Mouse (Mus musculus): ENCODE results near the gene Fam198b.
"Not testable (repeated sequence)": the region's sequence is repeated elsewhere in the genome, so short reads cannot be mapped to it uniquely, and the experiment has no call there.

Gene Fam198b

GRCm38 (mm10) chr3:79925950-79926697 lies 41.8 kb downstream of the Fam198b start:
- DNase-seq (ENCODE audit: low spot score) = no peak

GRCm38 (mm10) chr3:79927050-79927449 lies 42.7 kb downstream of the Fam198b start:
- peak; percentile 33 for DNase-seq (ENCODE audit: low spot score)

GRCm38 (mm10) chr3:79928409-79928808 lies 44.1 kb downstream of the Fam198b start:
- DNase-seq (ENCODE audit: low spot score) = no peak

- DNase-seq (ENCODE audit: low spot score) = peak; percentile 48
Measured at GRCm38 (mm10) chr3:79930141-79930744, 45.9 kb downstream of the Fam198b start.

- DNase-seq (ENCODE audit: low spot score) = peak; percentile 58
Measured at GRCm38 (mm10) chr3:79936213-79936612, 51.9 kb downstream of the Fam198b start.

- DNase-seq (ENCODE audit: low spot score) = no peak
Measured at GRCm38 (mm10) chr3:79936730-79937447, 52.6 kb downstream of the Fam198b start.

- DNase-seq (ENCODE audit: low spot score) = peak; percentile 45
Measured at GRCm38 (mm10) chr3:79947736-79948135, 63.4 kb downstream of the Fam198b start.

- no peak for DNase-seq (ENCODE audit: low spot score)
Measured at GRCm38 (mm10) chr3:79948151-79948550, 63.8 kb downstream of the Fam198b start.

GRCm38 (mm10) chr3:79953164-79953759 lies 68.9 kb downstream of the Fam198b start:
- DNase-seq (ENCODE audit: low spot score) = no peak

- DNase-seq (ENCODE audit: low spot score) = no peak
Measured at GRCm38 (mm10) chr3:79955262-79955661, 70.9 kb downstream of the Fam198b start.

- DNase-seq (ENCODE audit: low spot score) = no peak
Measured at GRCm38 (mm10) chr3:79956792-79957191, 72.5 kb downstream of the Fam198b start.

- DNase-seq (ENCODE audit: low spot score) = no peak
Measured at GRCm38 (mm10) chr3:79957752-79958151, 73.4 kb downstream of the Fam198b start.

- no peak for DNase-seq (ENCODE audit: low spot score)
Measured at GRCm38 (mm10) chr3:79966709-79967108, 82.4 kb downstream of the Fam198b start.

GRCm38 (mm10) chr3:79967346-79967745 lies 83.0 kb downstream of the Fam198b start:
- no peak for DNase-seq (ENCODE audit: low spot score)

- DNase-seq (ENCODE audit: low spot score) = no peak
Measured at GRCm38 (mm10) chr3:79968426-79968825, 84.1 kb downstream of the Fam198b start.

GRCm38 (mm10) chr3:79969536-79969935 lies 85.2 kb downstream of the Fam198b start:
- not testable (repeated sequence) for DNase-seq (ENCODE audit: low spot score)

GRCm38 (mm10) chr3:79970070-79970469 lies 85.7 kb downstream of the Fam198b start:
- DNase-seq (ENCODE audit: low spot score) = no peak

- DNase-seq (ENCODE audit: low spot score) = no peak
Measured at GRCm38 (mm10) chr3:79970498-79970897, 86.2 kb downstream of the Fam198b start.

- no peak for DNase-seq (ENCODE audit: low spot score)
Measured at GRCm38 (mm10) chr3:79971542-79971941, 87.2 kb downstream of the Fam198b start.

GRCm38 (mm10) chr3:79976786-79977185 lies 92.5 kb downstream of the Fam198b start:
- DNase-seq (ENCODE audit: low spot score) = no peak

- DNase-seq (ENCODE audit: low spot score) = peak; percentile 56
Measured at GRCm38 (mm10) chr3:79977656-79978450, 93.5 kb downstream of the Fam198b start.

GRCm38 (mm10) chr3:79980714-79981113 lies 96.4 kb downstream of the Fam198b start:
- no peak for DNase-seq (ENCODE audit: low spot score)

Measured in embryo, embryonic 10.5 days (tissue).